Mouse (Mus musculus) hindbrain, embryonic 10.5 days (tissue): Measurements from ENCODE around the gene Taf12. TPM values are rescaled to one million over a fixed set of nuclear protein-coding genes. Genes with fewer than 3 reads are reported as not detected.
"Not testable (repeated sequence)": the region's sequence is repeated elsewhere in the genome, so short reads cannot be mapped to it uniquely, and the experiment has no call there.

Source experiments
- DNase-seq: peaks from one replicate; pipeline ENCODE4 v3.0.0-alpha.2; 2017; ENCODE audit warnings: low spot score
- H3K27ac ChIP-seq: fragments of 300-500 bp; sonication (generic); 2 replicates; pipeline ENCODE4 v1.5.1; 2016; ENCODE audit warnings: mild to moderate bottlenecking, moderate library complexity
- H3K27me3 ChIP-seq: fragments of 300-500 bp; sonication (generic); 2 replicates; pipeline ENCODE4 v1.6.1; 2016; ENCODE audit warnings: mild to moderate bottlenecking; ENCODE audit not compliant: poor library complexity, insufficient read depth, severe bottlenecking
- H3K36me3 ChIP-seq: fragments of 300-500 bp; sonication (generic); 2 replicates; pipeline ENCODE4 v1.6.1; 2016; ENCODE audit warnings: mild to moderate bottlenecking, moderate library complexity
- H3K4me1 ChIP-seq: fragments of 300-500 bp; sonication (generic); replicated peaks from 2 replicates; pipeline ENCODE4 v1.6.1; 2016; ENCODE audit warnings: mild to moderate bottlenecking
- H3K4me3 ChIP-seq: fragments of 300-500 bp; sonication (generic); 2 replicates; pipeline ENCODE4 v1.5.1; 2016; ENCODE audit warnings: mild to moderate bottlenecking, moderate library complexity
- H3K9me3 ChIP-seq: fragments of 300-500 bp; sonication (generic); 2 replicates; pipeline ENCODE4 v1.6.1; 2016; ENCODE audit warnings: mild to moderate bottlenecking, moderate library complexity
- WGBS: fragments of 180-500 bp; shearing (Covaris S2); methylation state at CpG from one replicate; pipeline ENCODE4 v1.1.7; 2016; 5-methylcytosine and 5-hydroxymethylcytosine counted together
- polyA plus RNA-seq: library from polyadenylated mRNA; unstranded; fragments of >200 nt; fragmentation: Nextera tagmentation; extraction: Ambion mirVana; gene quantifications from 2 replicates; pipeline ENCODE4 v1.2.1, GENCODE M21; 2016

The Taf12 gene
- polyA plus RNA-seq, 1 experiment from 2014 or later: 60.9 TPM

DNA sequence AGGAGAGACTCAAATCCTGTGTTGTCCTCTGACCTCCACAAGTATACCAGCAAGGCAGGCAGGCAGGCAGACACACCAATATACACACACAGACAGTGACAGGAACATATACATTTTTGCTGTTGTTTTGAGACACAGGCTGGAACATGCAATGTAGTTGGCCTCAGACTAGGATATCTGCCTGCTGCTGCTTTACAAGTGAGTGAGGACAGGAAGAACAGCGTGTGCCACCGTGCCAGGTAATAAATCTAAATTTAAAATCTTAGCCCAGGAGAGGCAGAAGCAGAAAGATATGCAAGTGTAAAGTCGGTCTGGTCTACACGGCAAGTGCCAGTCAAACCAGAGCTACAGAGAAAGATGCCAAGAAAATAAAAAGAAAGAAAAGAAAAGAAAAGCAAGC, 14.9 kb upstream of the Taf12 start:
- DNase-seq: no peak
- 94% methylated on average over 4 of the region's 4 CpGs for WGBS
- peak overlapping the region; percentile 96; the same call in 1 of the 2 replicates for H3K4me3 ChIP-seq
- peaks cover 8% of the 10 kb centered on the region; the same call in 1 of the 2 replicates for H3K36me3 ChIP-seq
- H3K4me1 ChIP-seq: peaks cover 26% of the 10 kb centered on the region
- no peaks in the 10 kb centered on the region for H3K27me3 ChIP-seq
- H3K27ac ChIP-seq: no peak overlapping the region
- no peaks in the 10 kb centered on the region for H3K9me3 ChIP-seq

DNA sequence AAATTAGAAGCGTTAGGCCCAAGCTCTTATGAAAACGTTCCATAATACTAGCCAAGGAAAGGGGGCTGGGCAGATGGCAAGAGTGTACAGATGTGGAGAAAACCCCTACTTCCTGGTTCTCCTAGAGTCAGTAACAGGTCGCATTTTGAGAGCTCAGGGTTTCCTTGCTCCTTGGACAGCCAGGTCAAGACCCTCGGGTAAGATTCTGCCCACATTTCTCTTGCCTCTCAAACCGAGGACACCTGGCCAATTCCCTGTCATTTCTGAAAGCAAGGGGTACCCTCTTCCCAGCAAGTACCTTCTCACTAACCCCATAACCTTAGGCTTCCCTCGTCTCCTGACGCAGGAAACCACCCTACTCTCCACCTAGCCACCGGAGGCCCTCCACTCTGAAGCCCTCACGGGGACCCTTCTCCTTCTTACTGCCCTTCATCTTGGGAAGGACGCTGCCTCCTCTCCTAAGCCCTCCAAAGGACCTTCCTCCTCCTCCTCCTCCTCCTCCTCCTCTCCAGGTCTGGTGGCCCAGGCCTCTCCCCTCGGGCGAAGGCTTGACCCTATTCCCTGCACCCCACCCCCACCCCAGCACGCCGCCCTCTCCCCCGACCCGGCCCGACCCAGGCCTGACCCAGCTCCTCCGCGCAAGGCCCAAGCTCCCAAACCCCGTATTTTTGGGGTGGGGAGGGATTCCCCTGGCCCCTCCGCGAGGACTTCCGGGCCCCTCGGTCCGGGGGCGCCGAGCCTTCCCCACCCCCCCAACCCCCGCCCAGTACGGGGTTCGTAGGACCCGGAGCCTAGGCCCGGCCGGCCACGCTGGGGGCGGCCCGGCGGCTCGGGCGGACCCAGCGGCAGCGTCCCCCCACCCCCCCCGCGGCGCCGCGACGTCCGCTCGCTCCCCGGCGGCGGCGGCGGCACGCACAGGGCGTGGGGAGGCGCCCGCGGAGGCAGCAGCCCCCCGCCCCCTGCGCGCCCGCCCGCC, 13.5 kb upstream of the Taf12 start:
- Histone ChIP-seq H3K27me3 (no peaks in the 10 kb centered on the region), H3K36me3 (peaks cover 8% of the 10 kb centered on the region; the same call in 1 of the 2 replicates), H3K4me1 (peaks cover 26% of the 10 kb centered on the region), H3K27ac (peak overlapping the region; percentile 99), H3K9me3 (no peaks in the 10 kb centered on the region), H3K4me3 (peak overlapping the region; percentile 96)
- DNase-seq: peak; percentile 61
- WGBS: 3% methylated on average over 58 of the region's 64 CpGs

DNA sequence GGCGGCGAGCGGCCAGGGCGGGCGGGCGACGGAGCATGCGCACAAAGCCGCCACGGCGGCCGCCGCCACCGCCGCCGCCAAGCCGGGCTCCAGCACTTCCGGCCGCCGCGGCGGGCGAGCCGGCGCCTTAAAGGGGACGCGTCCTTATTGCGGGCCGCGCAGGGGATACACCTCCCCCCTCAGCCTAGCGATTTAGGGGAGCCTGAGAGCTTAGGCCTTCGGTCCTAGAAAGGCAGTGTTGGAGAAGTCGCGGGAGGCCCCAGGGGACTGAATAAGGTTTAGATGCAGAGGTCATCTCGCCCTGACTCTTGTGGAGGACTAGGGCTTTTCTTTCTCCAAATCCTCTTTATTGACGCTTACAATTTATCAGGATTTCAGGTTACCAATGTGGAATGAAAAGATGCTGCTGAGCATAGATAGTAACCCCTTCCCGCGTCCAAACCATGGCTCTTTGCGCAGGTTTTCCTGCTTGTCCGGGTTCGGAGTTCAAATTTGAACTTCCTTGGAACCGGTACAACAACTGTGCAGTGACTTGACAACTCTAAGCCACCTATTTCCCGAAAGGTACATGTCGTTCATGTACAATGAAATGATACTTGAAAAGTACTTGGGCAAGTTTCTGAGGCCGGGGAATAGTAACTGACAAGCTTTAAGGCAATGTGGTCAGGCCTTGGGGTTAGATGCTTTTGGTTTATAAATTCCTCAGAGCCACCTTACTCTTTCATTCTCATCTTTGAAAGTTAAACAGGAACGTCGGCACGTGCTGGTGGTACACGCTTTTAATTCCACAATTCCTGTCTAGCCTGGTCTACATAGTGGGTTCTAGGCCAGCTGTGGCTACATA, 12.4 kb upstream of the Taf12 start, which contains the start of gene Gmeb1:
Gmeb1 (minus strand) TSS at position 89 of the 844 bp plus-strand sequence.
- Histone ChIP-seq H3K9me3 (no peaks in the 10 kb centered on the region), H3K4me1 (peaks cover 26% of the 10 kb centered on the region), H3K27ac (peak within 1 kb of the TSS; percentile 99), H3K27me3 (no peaks in the 10 kb centered on the region), H3K4me3 (peak within 1 kb of the TSS; percentile 96), H3K36me3 (peaks cover 5% of the 10 kb centered on the region; the same call in 1 of the 2 replicates)
- 19% methylated on average over 37 of the region's 49 CpGs for WGBS
- peak; percentile 84 for DNase-seq

DNA sequence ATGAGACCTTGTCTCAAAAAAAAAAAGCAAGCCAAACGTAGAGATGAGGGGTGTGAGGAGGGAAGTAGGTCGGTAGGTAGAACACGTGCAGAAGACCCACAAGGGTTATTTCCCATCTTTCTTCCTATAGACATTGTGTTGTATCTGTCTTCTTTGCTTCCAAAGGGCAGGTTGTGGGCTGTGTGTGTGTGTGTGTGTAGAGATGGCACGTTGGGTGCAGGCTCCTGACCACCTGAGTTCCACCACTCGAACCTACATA, 11.9 kb upstream of the Taf12 start:
- peak overlapping the region; percentile 99 for H3K27ac ChIP-seq
- WGBS: 83% methylated on average over 5 of the region's 5 CpGs
- 0 out of 2 replicates have a peak, but pooled peaks cover 5% of the 10 kb centered on the region for H3K36me3 ChIP-seq
- H3K27me3 ChIP-seq: no peaks in the 10 kb centered on the region
- DNase-seq: no peak
- H3K4me1 ChIP-seq: peaks cover 26% of the 10 kb centered on the region
- H3K4me3 ChIP-seq: peak overlapping the region; percentile 96; the same call in 1 of the 2 replicates
- no peaks in the 10 kb centered on the region for H3K9me3 ChIP-seq

DNA sequence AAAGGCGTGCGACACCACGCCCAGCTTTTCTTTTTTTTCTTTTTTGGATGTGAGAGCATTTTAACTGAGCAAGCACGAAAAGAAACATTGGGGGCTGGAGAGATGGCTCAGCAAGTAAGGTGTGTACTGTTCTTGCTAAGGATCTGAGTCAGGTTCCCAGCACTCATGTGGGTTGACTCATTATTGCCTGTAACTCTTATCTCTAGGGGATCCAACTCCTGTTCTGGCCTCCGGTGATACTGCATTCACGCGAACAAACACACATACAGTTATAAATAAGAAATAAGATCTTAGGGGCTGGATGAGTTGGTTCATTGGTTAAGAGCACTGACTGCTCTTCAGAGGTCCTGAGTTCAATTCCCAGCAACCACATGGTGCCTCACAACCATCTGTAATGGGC, 10.9 kb upstream of the Taf12 start:
- peaks cover 26% of the 10 kb centered on the region for H3K4me1 ChIP-seq
- H3K27me3 ChIP-seq: no peaks in the 10 kb centered on the region
- H3K36me3 ChIP-seq: 0 out of 2 replicates have a peak, but pooled peaks cover 2% of the 10 kb centered on the region
- no peaks in the 10 kb centered on the region for H3K9me3 ChIP-seq
- 95% methylated on average over 7 of the region's 7 CpGs for WGBS
- no peak overlapping the region for H3K27ac ChIP-seq
- no peak overlapping the region for H3K4me3 ChIP-seq
- no peak for DNase-seq

DNA sequence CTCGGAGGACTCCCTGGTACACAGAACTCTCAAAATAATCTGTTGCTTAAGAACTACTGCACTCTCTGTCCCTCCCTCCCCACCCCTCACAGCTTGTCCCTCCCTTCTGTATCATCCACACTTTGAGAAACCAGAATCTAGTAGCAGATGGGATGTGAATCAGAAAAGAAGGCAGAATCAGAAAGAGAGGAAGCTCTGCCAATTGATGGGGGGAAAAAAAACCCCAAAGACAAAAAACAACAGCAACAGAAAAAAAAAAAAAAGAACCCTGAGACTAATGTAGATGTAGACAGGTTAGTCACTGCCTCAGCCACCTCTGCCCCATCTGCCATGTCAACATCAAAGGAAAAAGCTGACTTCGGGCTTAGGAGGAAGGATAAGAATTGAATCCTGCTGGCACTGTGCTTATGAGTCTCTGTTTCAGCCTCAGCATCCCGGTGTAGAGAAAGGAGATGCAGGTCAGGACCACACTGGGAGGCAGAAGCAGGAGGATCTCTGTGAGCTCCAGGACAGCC, 7.3 kb upstream of the Taf12 start:
- 85% methylated on average over 3 of the region's 3 CpGs for WGBS
- DNase-seq: no peak

DNA sequence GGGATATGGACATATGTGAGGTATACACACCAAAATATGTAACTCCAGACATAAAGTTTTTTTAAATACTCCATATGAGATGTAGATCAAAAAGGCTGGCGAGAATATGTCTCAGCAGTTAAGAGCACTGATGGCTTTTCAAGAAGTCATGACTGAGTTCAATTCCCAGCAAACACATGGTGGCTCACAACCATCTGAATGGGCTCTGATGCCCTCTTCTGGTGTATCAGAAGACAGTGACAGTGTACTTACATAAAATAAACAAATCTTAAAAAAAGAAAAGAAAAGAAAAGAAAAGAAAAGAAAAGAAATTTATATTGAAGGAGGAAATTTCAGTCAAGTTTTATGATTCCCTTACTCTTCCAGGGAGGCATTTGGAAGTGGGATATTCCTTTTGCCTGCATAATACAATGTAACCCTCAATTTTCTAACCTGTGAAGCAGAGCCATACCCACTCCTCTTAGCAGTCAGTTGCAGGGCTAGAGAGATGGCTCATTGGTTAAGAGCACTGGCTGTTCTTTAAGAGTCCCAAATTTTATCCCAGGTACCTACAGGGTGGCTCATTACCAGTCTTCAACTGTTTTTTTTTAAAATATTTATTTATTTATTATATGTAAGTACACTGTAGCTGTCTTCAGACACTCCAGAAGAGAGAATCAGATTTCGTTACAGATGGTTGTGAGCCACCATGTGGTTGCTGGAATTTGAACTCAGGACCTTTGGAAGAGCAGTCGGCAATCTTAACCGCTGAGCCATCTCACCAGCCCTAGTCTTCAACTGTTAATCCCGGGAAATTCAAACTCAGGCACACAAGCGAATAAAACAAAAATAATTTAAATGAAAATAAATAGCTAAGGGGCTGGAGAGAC, 5.1 kb upstream of the Taf12 start:
- Histone ChIP-seq H3K4me1 (peaks cover 18% of the 10 kb centered on the region), H3K27me3 (no peaks in the 10 kb centered on the region), H3K9me3 (no peaks in the 10 kb centered on the region), H3K27ac (peak overlapping the region; percentile 23; the same call in 1 of the 2 replicates), H3K36me3 (no peaks in the 10 kb centered on the region), H3K4me3 (0 out of 2 replicates have a peak overlapping the region, but pooled peaks have one; percentile 16)
- DNase-seq: no peak
- WGBS: 18% methylated on average over 6 of the region's 6 CpGs

More for the DNA sequence above, 7.3 kb upstream of the Taf12 start:
- Histone ChIP-seq H3K36me3 (no peaks in the 10 kb centered on the region), H3K4me1 (peaks cover 7% of the 10 kb centered on the region), H3K4me3 (no peak overlapping the region), H3K9me3 (no peaks in the 10 kb centered on the region), H3K27me3 (no peaks in the 10 kb centered on the region), H3K27ac (no peak overlapping the region)

DNA sequence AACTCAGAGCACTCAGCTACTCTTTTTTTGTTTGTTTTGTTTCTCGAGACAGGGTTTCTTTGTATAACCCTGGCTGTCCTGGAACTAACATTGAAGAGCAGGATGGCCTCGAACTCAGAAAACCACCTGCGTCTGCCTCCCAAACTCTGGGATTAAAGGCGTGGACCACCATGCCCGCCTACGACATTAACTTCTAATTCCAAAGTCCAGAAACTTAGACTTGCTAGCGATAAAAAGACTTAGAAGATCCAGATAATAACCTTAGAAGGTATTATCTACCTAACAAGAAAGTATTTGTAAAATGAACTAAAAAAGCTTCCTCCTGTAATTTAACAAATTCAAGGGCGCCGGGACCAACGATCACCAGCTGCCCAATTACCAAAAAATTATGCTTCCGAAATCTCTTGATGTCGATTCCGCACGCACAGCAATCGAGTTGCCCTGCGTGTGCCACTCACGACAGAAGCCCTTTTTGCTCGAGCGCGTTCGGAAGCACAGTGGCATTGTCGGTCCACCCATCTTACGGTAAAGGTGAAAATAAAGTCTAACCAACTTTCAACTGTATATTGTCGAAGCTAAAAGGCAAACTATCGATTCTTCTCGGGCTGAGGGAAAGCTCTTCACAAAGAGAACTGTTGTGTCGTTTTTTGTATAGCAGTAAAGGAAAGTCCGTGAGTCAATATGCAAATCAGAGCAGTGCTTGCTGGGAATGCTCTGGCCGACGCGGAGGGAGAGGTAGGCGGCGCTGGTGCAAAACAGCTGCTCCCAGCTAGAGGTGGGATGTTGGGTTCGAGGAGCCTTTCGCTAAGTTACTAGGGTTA, 4.2 kb upstream of the Taf12 start:
- under 1% methylated on average over 35 of the region's 35 CpGs for WGBS
- peak overlapping the region; percentile 43 for H3K4me3 ChIP-seq

DNA sequence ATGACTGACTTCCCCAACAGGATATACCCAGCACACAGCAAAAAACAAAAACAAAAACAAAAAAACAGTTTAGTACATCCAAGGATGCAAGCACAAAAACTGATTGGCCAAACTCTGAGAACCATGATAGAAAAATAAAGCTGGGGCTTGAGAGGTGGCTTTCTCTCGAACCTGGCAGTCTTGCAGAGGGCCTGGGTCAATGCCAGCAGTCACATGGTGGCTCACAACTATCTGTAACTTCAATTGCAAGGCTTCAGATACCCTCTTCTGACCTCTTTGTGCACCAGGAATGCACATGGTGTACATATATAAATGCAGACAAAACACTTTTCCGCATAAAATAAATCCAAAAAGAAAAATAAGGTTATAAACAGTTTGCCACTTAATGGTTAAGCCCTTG, 1.0 kb upstream of the Taf12 start:
- Histone ChIP-seq H3K27me3 (no peaks in the 10 kb centered on the region), H3K4me3 (peak overlapping the region; percentile 86), H3K27ac (0 out of 2 replicates have a peak overlapping the region, but pooled peaks have one; percentile 93), H3K9me3 (no peaks in the 10 kb centered on the region), H3K36me3 (peaks cover 5% of the 10 kb centered on the region; the same call in 1 of the 2 replicates), H3K4me1 (peaks cover 34% of the 10 kb centered on the region)
- 80% methylated on average over 2 of the region's 2 CpGs for WGBS
- no peak for DNase-seq

More for the DNA sequence above, 4.2 kb upstream of the Taf12 start:
- peak overlapping the region; percentile 99 for H3K27ac ChIP-seq
- DNase-seq: peak; percentile 90
- H3K36me3 ChIP-seq: no peaks in the 10 kb centered on the region
- peaks cover 20% of the 10 kb centered on the region for H3K4me1 ChIP-seq
- H3K27me3 ChIP-seq: no peaks in the 10 kb centered on the region
- H3K9me3 ChIP-seq: no peaks in the 10 kb centered on the region

DNA sequence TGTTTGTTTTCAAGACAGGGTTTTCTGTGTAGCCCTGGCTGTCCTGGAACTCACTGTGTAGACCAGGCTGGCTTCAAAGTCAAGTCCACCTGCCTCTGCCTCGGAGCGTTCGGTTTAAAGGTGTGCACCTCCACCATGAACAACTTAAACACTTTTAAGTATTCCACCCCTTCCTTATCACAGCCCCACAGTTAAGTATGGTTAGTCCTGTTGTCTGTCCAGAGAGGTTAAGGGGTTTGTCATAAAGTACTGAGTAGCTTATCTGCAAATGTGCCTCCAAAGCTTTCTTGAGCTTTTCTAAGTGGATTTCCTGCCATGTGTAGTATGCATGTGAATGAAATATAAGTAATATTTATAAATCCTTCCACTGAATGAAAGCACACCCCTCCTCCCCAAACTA, 1.8 kb downstream of the Taf12 start:
- 96% methylated on average over 3 of the region's 3 CpGs for WGBS
- DNase-seq: no peak
- Histone ChIP-seq H3K27ac (no peak overlapping the region), H3K9me3 (no peaks in the 10 kb centered on the region), H3K4me1 (peaks cover 28% of the 10 kb centered on the region), H3K36me3 (peaks cover 10% of the 10 kb centered on the region; the same call in 1 of the 2 replicates), H3K4me3 (peak overlapping the region; percentile 86; the same call in 1 of the 2 replicates), H3K27me3 (no peaks in the 10 kb centered on the region)

DNA sequence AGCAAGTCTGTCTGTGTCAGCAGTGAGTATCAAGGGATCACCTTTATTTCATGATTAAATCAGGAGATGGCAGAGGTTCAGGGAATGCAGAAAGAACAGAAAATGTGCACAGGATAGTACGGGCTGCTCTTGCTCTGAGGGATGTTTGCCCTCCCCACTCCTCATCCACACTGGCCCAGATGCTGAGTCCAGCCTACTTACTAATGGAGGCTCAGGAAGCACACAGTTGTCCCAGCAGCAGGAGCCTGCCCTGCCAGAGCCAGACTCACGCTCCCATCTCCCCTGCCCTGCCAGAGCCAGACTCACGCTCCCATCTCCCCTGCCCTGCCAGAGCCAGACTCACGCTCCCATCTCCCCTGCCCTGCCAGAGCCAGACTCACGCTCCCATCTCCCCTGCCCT, 14.7 kb downstream of the Taf12 start:
- not testable (repeated sequence) for H3K9me3 ChIP-seq, H3K4me1 ChIP-seq, H3K27ac ChIP-seq, H3K4me3 ChIP-seq, H3K27me3 ChIP-seq, DNase-seq
- peaks cover 77% of the 10 kb centered on the region for H3K36me3 ChIP-seq
- WGBS: 78% methylated on average over 4 of the region's 5 CpGs
